Mouse (Mus musculus): Measurements from ENCODE around the gene Dnase2a. TPM values are rescaled to one million over a fixed set of nuclear protein-coding genes. Genes with fewer than 3 reads are reported as not detected.
A peak's percentile ranks its signal among the peaks of the same experiment; 100 is the strongest.

The Dnase2a gene
- 6.6 and 7.5 TPM in 2 replicates for polyA plus RNA-seq (2016; fragmentation: Nextera tagmentation; extraction: Ambion mirVana)

GRCm38 (mm10) chr8:84908421-84909161 lies at the start of gene Dnase2a:
TSS of gene Dnase2a (plus strand) at chr8:84908560.
- 1% methylated on average over 45 of the region's 45 CpGs for WGBS
- peak within 1 kb of the TSS; percentile 83 for H3K27ac ChIP-seq (replicated peaks)
- no peaks in the 10 kb centered on the region for H3K9me3 ChIP-seq (replicated peaks)
- peaks cover 70% of the 10 kb centered on the region for H3K27me3 ChIP-seq (ENCODE audit: low read depth, poor library complexity, severe bottlenecking)
- peaks cover 12% of the 10 kb centered on the region for H3K36me3 ChIP-seq
- DNase-seq (ENCODE audit: low spot score) = peak; percentile 96
- H3K4me3 ChIP-seq = peak within 1 kb of the TSS; percentile 65
- peaks cover 28% of the 10 kb centered on the region for H3K4me1 ChIP-seq

DNA sequence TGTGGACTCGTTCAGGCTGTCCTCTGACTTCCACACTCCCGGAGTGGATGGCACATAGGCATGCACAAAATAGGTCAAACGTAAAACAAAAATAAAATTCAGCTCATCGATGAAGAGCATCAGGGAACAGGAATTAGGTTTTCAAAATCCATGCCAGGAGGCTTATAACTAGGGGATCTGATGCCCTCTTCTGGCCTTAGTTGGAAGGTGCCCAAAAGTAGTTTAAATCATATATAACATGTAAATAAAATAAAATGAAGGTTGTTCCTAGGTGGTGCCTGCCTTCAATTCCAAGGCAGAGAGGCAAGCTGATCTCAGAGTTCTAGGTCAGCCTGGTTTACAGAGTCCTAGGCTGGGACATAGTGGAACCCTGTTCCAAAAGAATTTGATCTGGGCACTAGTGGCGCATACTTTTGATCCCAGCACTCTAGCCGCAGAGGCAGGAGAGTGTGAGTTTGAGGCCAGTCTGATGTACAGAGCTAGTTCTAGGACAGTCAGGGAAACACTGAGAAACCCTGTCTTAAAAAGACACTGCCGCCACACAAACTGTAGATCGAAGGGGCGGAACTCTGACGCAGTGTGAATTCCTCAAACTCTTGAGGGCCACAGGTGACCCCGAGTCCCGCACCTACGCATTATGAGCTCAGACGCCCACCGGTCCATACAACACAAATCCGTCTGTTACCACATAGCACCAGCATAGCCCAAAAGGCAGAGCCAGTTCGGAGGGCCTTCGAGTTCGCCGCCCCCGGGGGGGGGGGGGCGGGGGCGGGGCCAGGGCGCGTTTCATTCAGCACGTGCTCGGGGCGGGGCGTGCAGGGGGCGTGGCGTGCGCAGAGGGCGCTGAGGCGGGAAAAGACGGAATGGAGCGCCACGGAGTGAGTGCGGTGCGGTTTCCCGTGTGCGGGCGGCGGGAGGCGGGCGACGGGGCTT lies 36.7 kb upstream of the Dnase2a start, which contains the start of gene Syce2:
Gene Syce2 (plus strand): TSS at position 736 of the 933 bp plus-strand sequence.
- H3K27ac ChIP-seq (replicated peaks) = peak within 1 kb of the TSS; percentile 77
- WGBS = 15% methylated on average over 46 of the region's 46 CpGs
- peak; percentile 76 for DNase-seq (ENCODE audit: low spot score)
- peaks cover 15% of the 10 kb centered on the region for H3K4me1 ChIP-seq
- H3K36me3 ChIP-seq = peaks cover 40% of the 10 kb centered on the region
- H3K27me3 ChIP-seq (ENCODE audit: low read depth, poor library complexity, severe bottlenecking) = peaks cover 24% of the 10 kb centered on the region
- peak within 1 kb of the TSS; percentile 56 for H3K4me3 ChIP-seq
- H3K9me3 ChIP-seq (replicated peaks) = no peaks in the 10 kb centered on the region

DNA sequence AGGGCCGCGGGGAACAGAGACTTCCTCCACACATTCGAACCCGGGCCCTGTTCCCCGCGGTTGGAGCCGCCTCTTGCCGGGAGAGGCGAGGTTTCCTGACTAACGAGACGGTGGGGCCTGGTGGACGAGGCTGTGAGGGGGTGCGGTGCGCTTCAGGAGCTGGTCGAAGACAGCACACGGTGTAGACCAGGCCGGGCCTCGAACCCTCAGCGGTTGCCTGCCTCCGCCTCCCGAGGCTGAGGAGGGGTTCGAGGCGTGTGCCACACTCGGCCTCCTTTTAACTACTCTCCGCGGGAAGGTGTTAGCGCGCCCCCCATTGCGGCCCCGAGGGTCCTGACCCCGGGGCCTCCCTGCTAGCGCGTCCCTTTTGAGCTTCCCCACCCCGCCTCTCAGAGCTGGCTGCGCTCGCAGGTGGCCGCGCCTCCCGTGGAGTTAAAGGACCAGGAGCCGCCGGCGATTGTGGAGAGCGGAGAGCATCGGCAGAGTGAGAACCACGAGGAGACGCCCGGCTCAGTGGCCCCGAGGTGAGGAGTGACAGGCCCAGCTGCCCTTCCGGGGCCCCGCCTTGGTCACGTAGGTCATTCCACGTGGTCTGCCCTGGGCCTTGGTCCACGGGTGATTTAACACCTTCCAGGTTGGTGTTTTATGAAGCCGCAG lies 35.9 kb upstream of the Dnase2a start:
- Histone ChIP-seq H3K27ac (replicated peaks) (peak overlapping the region; percentile 77), H3K36me3 (peaks cover 32% of the 10 kb centered on the region), H3K27me3 (ENCODE audit: low read depth, poor library complexity, severe bottlenecking) (peaks cover 24% of the 10 kb centered on the region), H3K4me1 (peaks cover 15% of the 10 kb centered on the region), H3K4me3 (peak overlapping the region; percentile 56), H3K9me3 (replicated peaks) (no peaks in the 10 kb centered on the region)
- 3% methylated on average over 53 of the region's 54 CpGs for WGBS
- peak; percentile 58 for DNase-seq (ENCODE audit: low spot score)

DNA sequence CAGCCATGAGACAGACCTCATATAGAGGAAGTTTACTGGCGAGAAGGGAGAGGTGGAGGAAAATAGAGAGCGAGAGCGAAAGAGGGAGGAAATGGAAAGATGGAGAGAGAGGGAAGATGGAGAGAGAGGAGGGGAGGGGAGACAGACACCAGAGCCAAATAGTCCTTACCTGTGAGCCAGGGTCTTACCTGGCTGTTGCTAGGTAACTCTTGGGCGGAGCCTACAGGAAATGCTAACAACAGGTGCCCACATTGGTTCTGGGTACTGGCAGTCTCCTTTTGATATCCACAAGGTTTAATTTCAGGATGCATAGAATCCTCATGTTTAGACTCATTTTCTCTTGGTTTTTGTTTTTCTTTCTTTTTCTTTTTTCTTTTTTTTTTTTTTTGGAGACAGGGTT lies 35.3 kb upstream of the Dnase2a start:
- Histone ChIP-seq H3K27me3 (ENCODE audit: low read depth, poor library complexity, severe bottlenecking) (peaks cover 24% of the 10 kb centered on the region), H3K27ac (replicated peaks) (peak overlapping the region; percentile 77; the same call in 1 of the 2 replicates), H3K4me1 (peaks cover 15% of the 10 kb centered on the region), H3K4me3 (peak overlapping the region; percentile 56), H3K36me3 (peaks cover 27% of the 10 kb centered on the region), H3K9me3 (replicated peaks) (no peaks in the 10 kb centered on the region)
- 65% methylated on average over 4 of the region's 4 CpGs for WGBS
- DNase-seq (ENCODE audit: low spot score) = no peak

DNA sequence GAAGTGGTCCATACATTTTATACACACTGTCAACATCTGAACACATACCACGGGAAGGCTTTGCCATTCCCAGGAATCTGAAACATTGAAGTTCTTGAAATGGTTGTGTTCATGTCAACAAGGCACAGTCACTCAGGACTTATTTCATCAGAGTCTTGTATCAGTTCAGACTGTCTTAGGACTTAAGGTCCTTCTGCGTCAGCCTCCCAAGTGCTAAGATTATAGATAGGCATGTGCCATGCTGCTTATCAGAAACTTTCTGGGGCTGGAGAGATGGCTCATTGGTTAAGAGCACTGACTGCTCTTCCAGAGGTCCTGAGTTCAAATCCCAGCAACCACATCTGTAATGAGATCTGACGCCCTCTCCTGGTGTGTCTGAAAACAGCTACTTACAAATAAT lies 34.0 kb upstream of the Dnase2a start:
- Histone ChIP-seq H3K4me1 (peaks cover 15% of the 10 kb centered on the region), H3K27me3 (ENCODE audit: low read depth, poor library complexity, severe bottlenecking) (peaks cover 24% of the 10 kb centered on the region), H3K9me3 (replicated peaks) (no peaks in the 10 kb centered on the region), H3K36me3 (peaks cover 13% of the 10 kb centered on the region), H3K4me3 (no peak overlapping the region), H3K27ac (replicated peaks) (no peak overlapping the region)
- 93% methylated on average over 3 of the region's 3 CpGs for WGBS
- no peak for DNase-seq (ENCODE audit: low spot score)

GRCm38 (mm10) chr8:84877297-84878035 lies 30.9 kb upstream of the Dnase2a start:
- Histone ChIP-seq H3K36me3 (no peaks in the 10 kb centered on the region), H3K27ac (replicated peaks) (no peak overlapping the region), H3K4me1 (peaks cover 7% of the 10 kb centered on the region), H3K4me3 (no peak overlapping the region), H3K27me3 (ENCODE audit: low read depth, poor library complexity, severe bottlenecking) (peaks cover 16% of the 10 kb centered on the region), H3K9me3 (replicated peaks) (no peaks in the 10 kb centered on the region)
- WGBS = 92% methylated on average over 3 of the region's 3 CpGs
- no peak for DNase-seq (ENCODE audit: low spot score)

DNA sequence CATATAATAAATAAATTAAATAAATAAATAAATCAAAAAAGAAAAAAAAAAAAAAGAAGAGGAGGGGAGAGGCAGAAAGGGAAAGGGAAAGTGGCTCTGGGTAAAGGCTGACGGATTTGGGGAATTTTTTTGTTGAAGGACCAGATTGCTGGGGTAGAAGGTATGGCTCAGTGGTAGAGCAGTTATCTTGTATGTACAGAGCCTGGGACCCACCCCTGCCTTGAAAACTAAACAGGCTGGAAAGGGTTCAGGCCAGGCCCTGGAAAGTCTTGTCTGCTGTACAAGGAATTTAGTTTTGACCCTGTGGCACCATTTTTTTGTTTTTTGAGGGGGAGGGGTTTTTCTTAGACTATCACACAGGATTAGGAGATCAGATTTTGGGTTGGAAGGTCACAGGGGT lies 29.4 kb upstream of the Dnase2a start:
- Histone ChIP-seq H3K27ac (replicated peaks) (no peak overlapping the region), H3K27me3 (ENCODE audit: low read depth, poor library complexity, severe bottlenecking) (peaks cover 1% of the 10 kb centered on the region; the same call in 1 of the 2 replicates), H3K4me1 (no peaks in the 10 kb centered on the region), H3K9me3 (replicated peaks) (no peaks in the 10 kb centered on the region), H3K36me3 (no peaks in the 10 kb centered on the region), H3K4me3 (no peak overlapping the region)
- DNase-seq (ENCODE audit: low spot score) = no peak
- WGBS = 85% methylated on average over 1 of the region's 1 CpGs

- 90% methylated on average over 4 of the region's 4 CpGs for WGBS
Measured at GRCm38 (mm10) chr8:84884728-84885127, 23.6 kb upstream of the Dnase2a start.

DNA sequence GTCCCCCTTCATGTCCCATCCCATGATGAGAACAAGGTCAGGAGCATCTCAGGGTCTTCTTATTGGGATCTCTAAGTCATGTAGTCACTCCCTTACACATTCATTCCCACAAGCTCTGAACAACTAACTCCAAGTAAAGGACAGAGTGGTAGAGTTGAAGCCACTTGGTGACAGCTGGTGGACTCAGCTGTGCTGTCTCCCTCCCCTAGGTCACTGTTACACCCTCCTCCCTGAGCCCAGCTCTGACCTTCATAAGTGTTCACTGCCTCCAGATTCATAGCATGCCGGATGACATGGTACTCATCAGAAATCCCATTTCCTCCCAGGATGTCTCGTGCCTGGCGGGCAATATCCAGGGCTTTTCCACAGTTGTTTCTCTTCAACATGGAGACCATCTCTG lies 20.1 kb upstream of the Dnase2a start:
- peaks cover 71% of the 10 kb centered on the region for H3K36me3 ChIP-seq
- WGBS = 94% methylated on average over 3 of the region's 3 CpGs
- peaks cover 13% of the 10 kb centered on the region for H3K4me1 ChIP-seq
- H3K4me3 ChIP-seq = no peak overlapping the region
- no peaks in the 10 kb centered on the region for H3K9me3 ChIP-seq (replicated peaks)
- H3K27me3 ChIP-seq (ENCODE audit: low read depth, poor library complexity, severe bottlenecking) = peaks cover 3% of the 10 kb centered on the region; the same call in 1 of the 2 replicates
- H3K27ac ChIP-seq (replicated peaks) = no peak overlapping the region
- DNase-seq (ENCODE audit: low spot score) = no peak

More at GRCm38 (mm10) chr8:84884728-84885127, 23.6 kb upstream of the Dnase2a start:
- Histone ChIP-seq H3K4me1 (no peaks in the 10 kb centered on the region), H3K4me3 (no peak overlapping the region), H3K9me3 (replicated peaks) (no peaks in the 10 kb centered on the region), H3K27me3 (ENCODE audit: low read depth, poor library complexity, severe bottlenecking) (no peaks in the 10 kb centered on the region), H3K36me3 (peaks cover 48% of the 10 kb centered on the region), H3K27ac (replicated peaks) (no peak overlapping the region)
- no peak for DNase-seq (ENCODE audit: low spot score)

DNA sequence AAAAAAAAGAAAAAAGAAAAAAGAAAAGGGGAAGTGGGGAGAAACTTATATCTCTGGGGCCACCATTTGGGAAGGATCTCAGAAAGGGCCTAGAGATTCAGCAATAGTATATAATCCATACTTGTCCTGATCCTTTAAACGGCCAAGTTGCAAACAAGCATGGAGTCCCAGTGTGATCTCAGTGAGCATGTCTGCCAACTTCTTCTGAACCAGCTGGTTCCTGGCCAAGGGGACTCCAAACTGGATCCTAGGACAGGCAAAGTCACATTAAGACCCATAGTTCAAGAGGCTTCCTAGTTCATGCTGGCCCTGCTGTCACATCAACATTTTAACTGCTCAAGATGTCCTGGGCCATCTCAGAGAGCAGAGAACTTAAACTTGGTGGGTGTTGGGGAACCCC lies 19.2 kb upstream of the Dnase2a start:
- DNase-seq (ENCODE audit: low spot score) = no peak
- WGBS = 97% methylated on average over 1 of the region's 1 CpGs
- peaks cover 71% of the 10 kb centered on the region for H3K36me3 ChIP-seq
- peaks cover 3% of the 10 kb centered on the region; the same call in 1 of the 2 replicates for H3K27me3 ChIP-seq (ENCODE audit: low read depth, poor library complexity, severe bottlenecking)
- peaks cover 21% of the 10 kb centered on the region for H3K4me1 ChIP-seq
- no peak overlapping the region for H3K4me3 ChIP-seq
- no peaks in the 10 kb centered on the region for H3K9me3 ChIP-seq (replicated peaks)
- H3K27ac ChIP-seq (replicated peaks) = no peak overlapping the region

DNA sequence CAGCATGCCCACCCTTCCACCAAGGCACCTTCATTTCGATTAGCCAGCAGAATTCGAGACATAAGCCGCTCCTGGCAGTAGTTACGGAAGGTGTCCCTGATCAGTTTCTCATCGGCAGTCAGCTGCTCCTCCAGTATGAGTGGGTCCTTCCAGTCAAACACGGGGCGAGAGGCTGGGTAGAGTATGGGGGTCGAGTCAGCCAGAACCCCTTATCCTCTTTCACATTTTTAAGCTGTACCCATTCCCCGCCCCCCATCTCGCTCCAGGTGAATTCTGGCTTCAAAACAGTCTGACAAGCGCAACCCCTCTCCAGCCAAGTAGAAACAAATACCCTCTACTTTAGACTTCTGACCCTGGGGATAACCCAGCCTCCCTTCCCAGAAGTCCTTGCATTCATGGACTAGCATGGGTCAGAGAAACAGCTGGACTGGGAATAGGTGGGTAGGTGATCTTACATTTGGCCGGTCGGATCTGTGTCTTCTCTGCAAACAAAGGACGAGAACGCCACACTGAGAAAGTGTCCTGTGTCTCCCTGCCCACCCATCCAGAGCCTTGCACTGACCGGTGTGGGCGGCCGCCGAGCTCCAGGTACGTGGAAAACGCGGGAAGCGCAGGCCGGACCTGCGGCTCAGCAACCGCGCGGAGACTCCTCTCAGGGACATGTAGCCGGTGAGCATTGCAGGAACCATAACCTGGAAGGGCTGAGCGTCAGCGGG lies 15.2 kb upstream of the Dnase2a start:
- 14% methylated on average over 31 of the region's 31 CpGs for WGBS
- H3K36me3 ChIP-seq = peaks cover 36% of the 10 kb centered on the region
- H3K9me3 ChIP-seq (replicated peaks) = no peaks in the 10 kb centered on the region
- peaks cover 26% of the 10 kb centered on the region for H3K4me1 ChIP-seq
- peaks cover 9% of the 10 kb centered on the region; the same call in 1 of the 2 replicates for H3K27me3 ChIP-seq (ENCODE audit: low read depth, poor library complexity, severe bottlenecking)
- peak overlapping the region; percentile 82 for H3K27ac ChIP-seq (replicated peaks)
- DNase-seq (ENCODE audit: low spot score) = no peak
- H3K4me3 ChIP-seq = peak overlapping the region; percentile 76
